Mouse (Mus musculus) forebrain, embryonic 11.5 days (tissue): ENCODE measurements around the gene Matn3. TPM values are rescaled to one million over a fixed set of nuclear protein-coding genes. Genes with fewer than 3 reads are reported as not detected.

Experiments
- ATAC-seq: fragments of 200-750 bp; cut with Nextera tagmentation; replicated peaks from 2 replicates; pipeline ENCODE4 v1.8.0; 2017; ENCODE audit warnings: moderate TSS enrichment; ENCODE audit not compliant: low FRiP score
- DNase-seq: peaks from one replicate; pipeline ENCODE4 v3.0.0-alpha.2; 2017; ENCODE audit warnings: low spot score
- H3K27ac ChIP-seq: fragments of 300-500 bp; sonication (generic); 2 replicates; pipeline ENCODE4 v1.5.1; 2014; ENCODE audit warnings: low read depth, low read length
- H3K27me3 ChIP-seq: fragments of 300-500 bp; sonication (generic); 2 replicates; pipeline ENCODE4 v1.6.1; 2014; ENCODE audit warnings: mild to moderate bottlenecking, low read length, mixed read lengths; ENCODE audit not compliant: control insufficient read depth, insufficient read depth
- H3K36me3 ChIP-seq: fragments of 300-500 bp; sonication (generic); 2 replicates; pipeline ENCODE4 v1.6.1; 2014; ENCODE audit warnings: mild to moderate bottlenecking, low read length, moderate library complexity, mixed read lengths; ENCODE audit not compliant: control insufficient read depth, insufficient read depth
- H3K4me1 ChIP-seq: fragments of 300-500 bp; sonication (generic); replicated peaks from 2 replicates; pipeline ENCODE4 v1.6.1; 2014; ENCODE audit warnings: low read length, mixed read lengths; ENCODE audit not compliant: control insufficient read depth, insufficient read depth
- H3K4me2 ChIP-seq: fragments of 300-500 bp; sonication (generic); 2 replicates; pipeline ENCODE4 v1.6.1; 2014; ENCODE audit warnings: low read depth, mild to moderate bottlenecking, low read length, moderate library complexity, mixed read lengths; ENCODE audit not compliant: severe bottlenecking
- H3K4me3 ChIP-seq: fragments of 300-500 bp; sonication (generic); 2 replicates; pipeline ENCODE4 v1.5.1; 2014; ENCODE audit warnings: low read depth, low read length
- H3K9ac ChIP-seq: fragments of 300-500 bp; sonication (generic); 2 replicates; pipeline ENCODE4 v1.6.1; 2014; ENCODE audit warnings: low read length
- H3K9me3 ChIP-seq: fragments of 300-500 bp; sonication (generic); 2 replicates; pipeline ENCODE4 v1.6.1; 2016; ENCODE audit warnings: low read length, mixed read lengths; ENCODE audit not compliant: control insufficient read depth
- WGBS: fragments of 180-500 bp; shearing (Covaris S2); extraction: QIAGEN DNeasy Blood & Tissue Kit; methylation state at CpG from one replicate; pipeline ENCODE4 v1.1.7; 2014; 5-methylcytosine and 5-hydroxymethylcytosine counted together
- polyA plus RNA-seq: library from polyadenylated mRNA; unstranded; fragments of >200 nt; fragmentation: Nextera tagmentation; extraction: Ambion mirVana; gene quantifications from 2 replicates; pipeline ENCODE4 v1.2.1, GENCODE M21; 2014

The Matn3 gene
- polyA plus RNA-seq, 1 experiment from 2014 or later = 2.0 TPM

DNA sequence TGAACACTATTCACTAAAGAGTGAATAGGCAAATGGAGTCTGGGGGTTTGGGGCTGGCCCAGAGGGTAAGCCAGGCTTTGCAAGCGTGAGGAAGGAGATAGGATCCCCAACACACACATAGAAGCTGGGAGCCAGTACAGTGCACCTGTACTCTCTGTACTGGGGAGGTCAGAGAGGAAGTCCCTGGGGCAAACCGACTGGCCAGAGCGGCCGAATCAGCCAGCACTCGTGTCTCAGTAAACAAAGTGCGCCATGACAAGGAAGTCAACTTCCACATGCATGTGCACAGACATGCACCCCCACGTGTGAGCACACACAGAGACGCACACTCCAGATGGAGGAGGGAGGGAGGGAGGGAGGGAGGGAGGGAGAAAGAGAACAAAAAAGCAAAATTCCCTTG lies 45.5 kb downstream of the Matn3 start:
- Histone ChIP-seq H3K9me3 (no peaks in the 10 kb centered on the region), H3K4me1 (no peaks in the 10 kb centered on the region), H3K27ac (no peak overlapping the region), H3K4me3 (no peak overlapping the region), H3K4me2 (no peak overlapping the region), H3K36me3 (no peaks in the 10 kb centered on the region; the same call in 1 of the 2 replicates), H3K9ac (no peak overlapping the region), H3K27me3 (no peaks in the 10 kb centered on the region)
- DNase-seq (no peak), ATAC-seq (no peak)
- 78% methylated on average over 8 of the region's 8 CpGs for WGBS

DNA sequence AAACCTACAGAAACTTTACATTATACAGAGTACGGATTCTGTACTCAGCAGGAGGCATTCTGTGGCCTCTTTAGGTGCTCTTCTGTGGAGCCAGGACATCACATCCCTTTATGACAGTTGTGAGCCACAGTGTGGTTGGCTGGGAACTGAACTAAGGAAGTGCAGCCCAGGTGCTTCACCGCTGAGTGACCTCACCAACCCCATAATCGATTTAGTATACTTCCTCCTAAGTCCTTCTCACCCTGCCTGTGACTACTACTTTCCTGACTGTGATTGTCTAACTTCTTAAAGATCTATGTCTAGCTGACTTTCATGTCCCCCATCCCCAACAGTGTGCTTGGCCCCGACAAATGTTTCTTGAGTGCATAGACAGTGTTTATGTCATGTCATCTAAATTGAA lies 50.6 kb downstream of the Matn3 start:
- no peaks in the 10 kb centered on the region for H3K27me3 ChIP-seq
- no peak overlapping the region for H3K9ac ChIP-seq
- ATAC-seq (no peak), DNase-seq (no peak)
- no peak overlapping the region for H3K4me3 ChIP-seq
- H3K9me3 ChIP-seq = no peaks in the 10 kb centered on the region
- H3K27ac ChIP-seq = no peak overlapping the region
- no peak overlapping the region for H3K4me2 ChIP-seq
- no peaks in the 10 kb centered on the region for H3K4me1 ChIP-seq
- WGBS = 89% methylated on average over 4 of the region's 4 CpGs
- H3K36me3 ChIP-seq = no peaks in the 10 kb centered on the region; the same call in 1 of the 2 replicates

DNA sequence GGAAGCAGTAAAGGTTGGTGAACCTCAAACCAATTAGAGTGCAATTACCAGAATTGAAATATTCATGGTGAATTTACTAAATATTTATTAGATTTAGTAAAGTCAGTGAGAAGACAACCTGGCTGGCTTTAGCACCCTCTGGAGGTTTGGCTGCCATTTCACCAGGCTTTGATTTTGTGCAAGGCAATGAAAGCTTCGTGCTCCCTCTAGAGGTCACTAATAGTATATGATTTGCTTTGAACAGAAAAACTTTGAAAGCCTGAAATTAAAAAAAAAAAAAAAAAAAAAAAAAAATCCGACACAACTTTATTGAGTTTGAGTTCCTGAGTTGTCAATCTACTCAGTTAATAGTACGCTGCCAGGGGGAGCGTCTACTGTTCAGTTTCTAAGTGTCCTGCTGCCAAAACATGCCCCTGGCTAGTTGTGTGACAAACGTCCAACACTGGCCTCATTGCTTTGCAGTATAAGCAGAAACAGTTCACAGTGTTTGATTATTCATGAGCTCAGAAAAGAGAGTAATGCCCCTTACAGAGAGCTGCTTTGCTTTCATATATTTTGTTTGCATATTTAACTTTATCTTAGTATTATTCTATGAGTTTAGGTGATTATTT lies 54.4 kb downstream of the Matn3 start:
- no peaks in the 10 kb centered on the region for H3K27me3 ChIP-seq
- ATAC-seq = peak; percentile 56; the same call in 1 of the 2 replicates
- H3K9me3 ChIP-seq = no peaks in the 10 kb centered on the region
- H3K27ac ChIP-seq = no peak overlapping the region
- no peaks in the 10 kb centered on the region; the same call in 1 of the 2 replicates for H3K36me3 ChIP-seq
- H3K4me2 ChIP-seq = no peak overlapping the region
- no peak overlapping the region for H3K4me3 ChIP-seq
- H3K9ac ChIP-seq = no peak overlapping the region
- DNase-seq = peak; percentile 69
- H3K4me1 ChIP-seq = no peaks in the 10 kb centered on the region
- WGBS = 12% methylated on average over 5 of the region's 5 CpGs

DNA sequence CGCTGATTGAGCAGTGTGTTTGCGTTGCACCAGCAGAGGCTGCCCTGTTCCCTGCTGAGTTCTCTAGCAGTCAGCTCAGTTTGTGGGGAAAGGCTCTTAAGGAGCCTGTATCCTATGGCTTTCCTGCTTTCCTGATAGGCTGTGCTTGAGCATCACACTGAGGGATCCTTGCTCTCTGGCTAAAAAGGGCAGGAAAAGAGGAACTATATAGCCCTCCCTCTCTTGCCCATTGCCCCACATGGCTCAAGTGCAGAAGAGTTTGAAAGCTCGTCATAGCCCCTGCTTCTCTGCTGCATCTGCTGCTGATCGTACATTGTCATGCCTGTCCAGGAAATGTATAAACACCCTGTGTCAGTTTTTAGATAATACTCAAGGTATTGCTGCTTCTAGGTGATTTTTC lies 59.4 kb downstream of the Matn3 start:
- Histone ChIP-seq H3K27ac (no peak overlapping the region), H3K27me3 (no peaks in the 10 kb centered on the region), H3K4me3 (no peak overlapping the region), H3K9ac (no peak overlapping the region), H3K9me3 (no peaks in the 10 kb centered on the region), H3K4me1 (no peaks in the 10 kb centered on the region), H3K4me2 (no peak overlapping the region), H3K36me3 (no peaks in the 10 kb centered on the region)
- DNase-seq (no peak), ATAC-seq (no peak)
- 70% methylated on average over 4 of the region's 4 CpGs for WGBS

DNA sequence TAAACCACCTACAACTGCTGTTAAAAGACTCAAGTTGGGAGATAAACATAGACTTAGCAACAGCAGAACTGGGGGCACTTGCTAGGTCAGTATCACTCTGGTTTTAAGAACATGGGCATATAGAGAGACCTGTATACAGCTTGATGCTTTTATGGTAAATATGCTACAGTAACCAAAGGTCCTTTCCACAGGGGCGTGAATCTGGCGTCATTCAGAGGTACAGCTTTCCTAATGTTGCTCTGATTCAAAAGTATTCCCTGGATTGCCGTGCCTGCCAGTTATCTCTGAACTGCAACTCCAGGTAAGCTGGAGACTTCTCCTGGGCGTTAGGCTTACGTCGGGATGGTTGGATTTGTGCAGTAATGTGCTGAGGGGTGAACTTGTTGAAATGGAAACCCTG lies 60.1 kb downstream of the Matn3 start:
- no peak overlapping the region for H3K27ac ChIP-seq

DNA sequence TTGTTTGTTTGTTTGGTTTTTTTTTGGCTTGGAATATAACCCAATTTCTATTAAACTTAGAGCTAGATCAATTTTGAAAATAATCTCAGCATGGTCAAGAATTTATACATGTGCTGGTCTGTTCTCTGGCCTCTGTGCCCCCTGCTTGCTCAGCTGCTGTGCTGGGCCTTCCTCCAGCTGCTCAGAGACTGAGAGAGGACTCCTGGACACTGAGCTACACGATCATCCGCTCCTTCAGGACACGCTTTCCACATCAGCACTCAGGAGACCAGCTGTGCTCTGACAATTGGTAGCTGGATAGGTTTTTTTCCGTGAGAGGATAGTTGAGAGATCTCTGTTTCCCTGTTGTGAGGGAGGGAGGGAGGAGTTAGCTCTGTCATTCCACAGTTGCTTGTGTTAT lies 62.6 kb downstream of the Matn3 start:
- Histone ChIP-seq H3K27ac (no peak overlapping the region), H3K9me3 (no peaks in the 10 kb centered on the region), H3K36me3 (no peaks in the 10 kb centered on the region), H3K4me2 (no peak overlapping the region), H3K9ac (no peak overlapping the region), H3K4me1 (no peaks in the 10 kb centered on the region), H3K4me3 (no peak overlapping the region), H3K27me3 (no peaks in the 10 kb centered on the region)
- WGBS = 78% methylated on average over 4 of the region's 4 CpGs
- ATAC-seq (no peak), DNase-seq (no peak)

More for the DNA sequence above, 60.1 kb downstream of the Matn3 start:
- Histone ChIP-seq H3K27me3 (no peaks in the 10 kb centered on the region), H3K36me3 (no peaks in the 10 kb centered on the region), H3K9me3 (no peaks in the 10 kb centered on the region), H3K4me1 (no peaks in the 10 kb centered on the region), H3K4me3 (no peak overlapping the region), H3K4me2 (no peak overlapping the region), H3K9ac (no peak overlapping the region)
- 94% methylated on average over 6 of the region's 6 CpGs for WGBS
- ATAC-seq (no peak), DNase-seq (no peak)

DNA sequence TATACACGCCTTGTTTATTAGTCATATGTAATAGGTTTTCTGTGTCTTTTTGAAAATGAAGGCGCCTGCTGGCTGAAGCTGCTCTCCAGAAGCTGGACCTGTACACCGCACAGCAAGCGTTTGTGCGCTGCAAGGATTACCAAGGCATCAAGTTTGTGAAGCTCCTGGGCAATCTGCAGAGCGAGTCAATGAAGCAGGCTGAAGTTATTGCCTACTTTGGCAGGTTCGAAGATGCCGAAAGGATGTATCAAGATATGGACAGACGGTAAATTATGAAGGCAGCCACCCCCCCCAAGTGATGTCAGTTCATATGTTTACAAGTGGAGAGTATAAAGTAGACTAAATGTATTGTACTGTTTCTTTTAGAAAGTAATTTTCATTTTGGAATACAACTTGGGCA lies 68.6 kb downstream of the Matn3 start:
- Histone ChIP-seq H3K4me2 (no peak overlapping the region), H3K36me3 (no peaks in the 10 kb centered on the region; the same call in 1 of the 2 replicates), H3K4me3 (no peak overlapping the region), H3K9ac (no peak overlapping the region), H3K4me1 (no peaks in the 10 kb centered on the region), H3K27ac (no peak overlapping the region), H3K9me3 (no peaks in the 10 kb centered on the region), H3K27me3 (no peaks in the 10 kb centered on the region)
- 93% methylated on average over 9 of the region's 9 CpGs for WGBS
- ATAC-seq = no peak
- DNase-seq = no peak

DNA sequence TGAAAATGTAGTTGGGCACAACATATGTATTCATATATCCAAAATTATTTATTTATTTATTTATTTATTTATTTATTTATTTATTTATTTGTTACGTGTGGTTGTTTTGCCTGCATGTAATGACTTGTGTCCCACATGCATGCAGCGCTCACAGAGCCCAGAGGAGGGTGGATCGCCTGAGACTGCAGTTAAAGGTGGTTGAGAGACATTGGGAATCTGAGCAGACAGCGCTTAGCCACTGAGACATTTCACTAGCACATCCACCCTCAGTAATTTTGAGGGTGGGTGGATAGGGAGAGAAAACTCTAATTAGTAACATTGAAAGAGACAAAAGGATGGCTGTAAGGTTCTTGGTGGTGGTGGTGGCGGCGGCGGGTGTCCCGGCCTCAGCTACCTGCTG lies 72.7 kb downstream of the Matn3 start:
- Histone ChIP-seq H3K27ac (no peak overlapping the region), H3K4me3 (no peak overlapping the region), H3K4me2 (no peak overlapping the region), H3K4me1 (no peaks in the 10 kb centered on the region), H3K27me3 (no peaks in the 10 kb centered on the region), H3K9me3 (no peaks in the 10 kb centered on the region), H3K36me3 (no peaks in the 10 kb centered on the region; the same call in 1 of the 2 replicates), H3K9ac (no peak overlapping the region)
- DNase-seq (no peak), ATAC-seq (no peak)
- WGBS = 86% methylated on average over 8 of the region's 8 CpGs

DNA sequence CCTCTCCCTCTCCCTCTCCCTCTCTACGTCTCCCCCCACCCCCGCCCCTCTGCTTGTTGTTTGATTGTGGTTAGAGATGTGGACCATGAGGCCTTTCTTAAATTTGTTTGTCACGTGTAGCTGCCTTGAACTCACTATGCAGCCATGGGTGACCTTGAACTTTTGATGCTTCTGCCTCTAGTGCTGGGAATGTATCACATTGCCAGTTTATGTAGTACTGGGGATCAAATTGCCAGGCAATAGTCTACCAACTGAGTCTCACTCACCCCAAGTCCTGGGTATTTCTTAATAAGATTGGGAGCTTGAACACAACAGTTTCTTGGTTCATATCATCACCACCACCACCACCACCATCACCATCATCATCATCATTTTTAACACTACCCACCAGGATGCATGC lies 73.3 kb downstream of the Matn3 start:
- Histone ChIP-seq H3K4me3 (no peak overlapping the region), H3K36me3 (no peaks in the 10 kb centered on the region; the same call in 1 of the 2 replicates), H3K27me3 (no peaks in the 10 kb centered on the region), H3K9ac (no peak overlapping the region), H3K27ac (no peak overlapping the region), H3K4me2 (no peak overlapping the region), H3K9me3 (no peaks in the 10 kb centered on the region), H3K4me1 (no peaks in the 10 kb centered on the region)
- ATAC-seq (no peak), DNase-seq (no peak)
- WGBS = 80% methylated on average over 3 of the region's 3 CpGs
